Mouse (Mus musculus) frontal cortex, adult (tissue): Measurements from ENCODE around the gene Tbc1d16.

Source experiments
- ATAC-seq: cut with Nextera tagmentation; 2 replicates; pipeline ENCODE4 v1.9.2; 2017; ENCODE audit warnings: mild to moderate bottlenecking, moderate library complexity, mixed read lengths; ENCODE audit not compliant: low TSS enrichment

Tbc1d16 gene

DNA sequence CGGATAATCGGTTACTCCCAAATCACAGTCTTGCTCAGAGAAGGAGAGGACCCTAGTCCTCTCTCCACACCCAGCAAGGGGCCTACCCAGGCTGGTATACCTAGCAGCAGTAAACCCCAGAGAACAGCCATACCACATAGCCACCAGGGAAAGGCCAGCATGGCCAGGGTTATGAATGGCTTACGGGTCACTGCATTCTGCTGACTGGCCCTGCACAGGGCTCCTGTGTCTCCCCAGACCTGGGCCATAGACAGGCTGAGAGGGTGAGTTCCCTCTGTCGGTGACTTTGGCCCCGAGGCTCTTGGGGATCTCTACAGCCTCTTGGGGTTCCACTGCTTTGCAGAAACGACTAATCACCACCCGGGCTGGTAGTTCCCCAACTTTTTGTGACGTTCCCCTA is 50.0 kb downstream of the Tbc1d16 start:
- ATAC-seq: no peak

DNA sequence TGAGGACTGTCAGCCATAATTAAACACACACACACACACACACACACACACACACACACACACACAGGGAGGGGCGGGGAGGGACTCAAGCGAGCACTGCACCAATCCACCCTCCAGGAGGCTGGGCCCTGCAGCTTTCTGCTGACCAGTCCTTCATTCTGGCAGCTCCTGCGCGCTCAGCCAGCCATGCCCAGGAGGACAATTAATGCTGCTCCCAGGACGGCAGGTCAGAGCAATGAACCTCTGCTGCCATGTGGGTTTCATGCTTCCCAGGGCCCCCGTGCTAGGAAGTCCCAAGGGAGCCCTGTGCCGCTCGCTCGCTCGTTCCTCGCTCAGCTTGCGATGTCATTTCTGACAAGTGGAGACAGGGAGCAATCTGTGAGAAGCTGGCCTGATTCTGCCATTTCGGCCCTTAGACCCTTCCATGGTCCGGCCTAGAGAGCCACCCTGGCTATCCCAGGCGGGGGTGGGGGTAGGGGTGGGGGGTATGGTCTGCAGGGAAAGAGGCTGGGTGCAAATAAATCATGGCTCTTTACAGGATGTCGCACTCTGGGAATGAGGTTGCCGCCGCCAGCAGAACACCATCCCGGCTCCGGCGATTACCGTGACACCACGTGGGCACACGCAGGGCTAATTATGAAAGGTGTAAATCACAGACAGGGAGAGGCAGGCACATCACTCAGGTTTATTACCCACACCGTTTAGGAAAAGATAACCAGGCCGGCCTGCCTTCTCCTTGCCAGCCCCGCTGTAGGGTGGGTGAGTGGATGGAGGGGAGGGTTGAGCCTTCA is 51.7 kb downstream of the Tbc1d16 start:
- ATAC-seq: no peak

- ATAC-seq: no peak
Observed at GRCm38 (mm10) chr11:119171588-119171987, 56.7 kb downstream of the Tbc1d16 start.

DNA sequence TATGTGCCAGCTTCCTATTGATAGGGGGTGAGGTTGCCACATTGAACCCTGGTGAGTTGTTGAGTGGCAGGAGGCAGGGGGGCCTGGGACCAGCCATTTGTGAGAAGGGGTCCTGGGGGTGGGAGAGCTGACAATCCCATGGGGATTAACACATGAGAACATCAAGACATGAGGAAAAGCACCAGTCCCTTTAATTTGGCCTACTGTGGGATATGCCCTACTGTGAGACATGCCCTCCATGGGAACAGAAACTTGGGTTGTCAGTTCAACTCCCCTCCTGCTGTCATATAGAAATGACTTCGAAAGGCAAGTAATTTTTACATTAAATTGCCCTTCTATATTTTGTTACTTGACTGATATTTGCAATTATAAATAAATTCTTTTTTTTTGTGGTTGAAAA is 59.4 kb downstream of the Tbc1d16 start:
- no peak for ATAC-seq

DNA sequence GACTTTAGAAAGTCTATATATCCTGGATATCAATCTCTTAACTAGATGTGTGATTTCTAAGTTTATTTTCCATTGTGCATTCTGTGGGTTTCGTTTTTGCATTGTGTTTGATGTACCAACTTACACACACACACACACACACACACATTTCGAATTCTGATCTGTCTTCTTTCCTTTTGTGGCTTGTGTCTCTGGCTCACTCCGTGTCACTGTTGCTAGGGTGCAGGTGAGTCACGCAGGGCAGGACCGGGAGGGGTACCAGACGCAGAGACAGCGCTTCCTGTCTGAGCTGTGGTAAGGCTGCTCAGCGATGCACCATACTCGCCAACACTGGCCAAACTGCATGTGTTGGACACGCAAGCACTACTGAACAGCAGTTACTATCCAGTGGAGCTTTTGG is 62.3 kb downstream of the Tbc1d16 start:
- ATAC-seq: no peak

GRCm38 (mm10) chr11:119164375-119164774 is 63.9 kb downstream of the Tbc1d16 start:
- no peak for ATAC-seq

- ATAC-seq: no peak
Observed at GRCm38 (mm10) chr11:119163734-119163992, 64.6 kb downstream of the Tbc1d16 start.

DNA sequence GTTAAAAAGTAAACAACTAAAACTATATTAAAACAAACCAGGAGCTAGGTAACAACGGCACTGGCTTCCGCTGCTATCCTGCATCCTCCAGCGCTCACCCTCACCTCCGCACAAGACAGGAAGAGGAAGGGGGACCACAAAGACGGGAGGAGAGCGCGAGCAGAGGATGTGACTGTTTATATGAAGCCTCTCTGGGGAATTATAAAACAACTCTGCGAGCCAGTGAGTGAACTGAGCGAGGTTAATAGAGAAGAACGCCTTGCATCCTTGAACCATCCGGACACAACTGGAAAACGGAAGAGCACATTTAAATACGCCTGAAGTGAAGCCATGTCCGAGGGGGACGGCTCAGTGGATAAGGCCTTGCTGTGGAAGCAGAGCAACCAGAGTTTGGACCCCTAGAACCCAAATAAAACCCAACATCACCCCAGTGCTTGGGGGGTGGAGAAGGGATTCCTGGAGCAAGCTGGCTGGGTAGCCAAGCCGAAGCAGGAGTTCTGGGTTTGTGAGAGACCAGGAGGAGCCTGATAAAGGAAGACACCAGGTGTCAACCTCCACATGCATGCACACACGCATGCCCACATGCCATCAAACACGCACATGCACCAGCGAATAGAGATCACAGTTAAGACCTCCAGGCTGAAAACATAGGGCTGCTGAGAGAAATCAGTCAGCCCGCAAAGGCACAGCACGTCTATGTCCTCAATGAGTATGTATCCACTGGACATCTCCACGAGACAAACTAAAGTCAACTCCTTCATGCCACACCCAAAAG is 65.2 kb downstream of the Tbc1d16 start:
- no peak for ATAC-seq

- no peak for ATAC-seq
Observed at GRCm38 (mm10) chr11:119161665-119162064, 66.6 kb downstream of the Tbc1d16 start.

GRCm38 (mm10) chr11:119160050-119160449 is 68.2 kb downstream of the Tbc1d16 start:
- ATAC-seq: no peak

DNA sequence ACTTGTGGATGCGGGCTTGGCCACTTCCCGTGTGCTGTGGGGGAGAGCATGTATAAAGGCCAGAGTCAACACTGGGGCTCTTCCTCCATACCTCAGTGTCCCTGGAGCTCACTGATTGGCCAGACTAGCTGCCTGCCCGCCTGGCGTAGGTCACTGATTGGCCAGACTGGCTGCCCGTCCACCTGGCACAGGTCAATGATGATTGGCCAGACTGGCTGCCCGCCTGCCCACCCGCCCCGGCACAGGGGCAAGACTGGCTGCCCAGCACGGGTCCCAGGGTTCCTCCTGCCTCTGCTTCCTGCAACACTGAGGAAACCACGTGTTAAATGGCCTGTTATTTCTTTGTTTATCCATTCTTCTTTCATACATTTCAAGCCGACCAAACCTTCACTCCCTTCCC is 68.8 kb downstream of the Tbc1d16 start:
- ATAC-seq: no peak

DNA sequence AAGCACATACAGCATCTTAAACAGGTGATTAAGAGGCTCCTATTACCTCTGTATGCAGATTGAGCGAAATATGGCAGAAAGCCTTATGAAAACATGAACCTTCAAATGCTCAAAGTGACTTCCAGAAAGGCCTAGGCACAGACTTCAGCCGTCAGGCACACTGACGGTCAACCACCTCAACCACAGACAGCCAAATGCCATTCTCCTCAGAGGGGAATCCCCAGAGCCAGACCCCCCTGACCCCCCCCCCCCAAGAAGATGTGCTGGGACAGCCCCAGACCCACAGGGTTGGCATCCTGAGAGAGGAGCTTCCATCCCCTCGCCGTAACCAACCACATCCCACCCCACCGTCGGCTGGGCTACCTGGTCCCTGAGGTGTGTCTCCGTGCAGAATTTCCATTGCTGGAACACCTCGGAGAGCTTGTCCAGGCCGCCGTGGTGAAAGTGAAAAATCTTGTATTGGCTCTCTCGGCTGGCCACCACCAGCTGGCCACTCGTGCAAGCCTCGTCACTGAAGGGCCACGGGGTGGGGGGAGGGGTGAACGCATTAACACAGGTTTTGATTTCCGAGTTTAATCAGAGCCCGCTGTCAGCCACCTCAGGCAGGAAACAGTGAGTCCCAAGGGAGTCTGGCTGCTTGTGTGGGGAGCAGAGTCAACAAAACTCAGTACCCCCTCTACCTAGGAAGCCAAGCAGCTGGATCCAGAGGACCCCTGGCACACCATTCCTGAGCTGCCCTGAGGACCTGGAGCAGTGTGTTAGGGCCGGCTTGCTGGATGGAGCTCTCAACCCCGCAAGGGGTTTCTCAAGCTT is 70.7 kb downstream of the Tbc1d16 start:
- no peak for ATAC-seq

- ATAC-seq: no peak
Observed at GRCm38 (mm10) chr11:119156481-119157254, 71.6 kb downstream of the Tbc1d16 start.

GRCm38 (mm10) chr11:119155638-119156480 is 72.4 kb downstream of the Tbc1d16 start:
- no peak for ATAC-seq

DNA sequence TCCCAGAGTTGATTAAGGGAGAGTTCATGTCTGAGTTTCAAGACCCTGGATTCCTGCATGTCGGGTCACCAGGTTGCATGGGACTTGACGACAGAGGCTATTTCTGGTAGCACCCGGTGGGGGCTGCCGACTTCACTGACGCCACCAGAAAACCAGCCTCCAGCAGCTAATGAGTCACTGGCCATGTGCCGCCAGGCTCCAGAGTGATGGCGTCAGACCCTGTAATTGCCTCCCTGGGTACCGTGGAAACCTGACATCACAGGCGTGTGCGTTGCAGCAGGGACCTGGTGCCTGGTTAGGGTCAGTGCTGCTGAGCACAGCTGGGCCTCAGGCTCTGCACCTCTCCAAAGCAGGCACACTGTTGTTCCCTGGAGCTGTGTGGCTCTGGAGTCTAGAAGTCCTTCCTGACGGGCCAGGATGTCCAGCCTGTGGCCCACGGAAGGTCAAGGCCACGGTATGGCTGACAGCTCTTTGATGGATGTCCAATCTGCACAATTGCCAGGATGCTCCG is 75.9 kb downstream of the Tbc1d16 start:
- ATAC-seq: no peak

GRCm38 (mm10) chr11:119151073-119151607 is 77.2 kb downstream of the Tbc1d16 start:
- ATAC-seq: no peak

GRCm38 (mm10) chr11:119150442-119150841 is 77.9 kb downstream of the Tbc1d16 start:
- no peak for ATAC-seq

DNA sequence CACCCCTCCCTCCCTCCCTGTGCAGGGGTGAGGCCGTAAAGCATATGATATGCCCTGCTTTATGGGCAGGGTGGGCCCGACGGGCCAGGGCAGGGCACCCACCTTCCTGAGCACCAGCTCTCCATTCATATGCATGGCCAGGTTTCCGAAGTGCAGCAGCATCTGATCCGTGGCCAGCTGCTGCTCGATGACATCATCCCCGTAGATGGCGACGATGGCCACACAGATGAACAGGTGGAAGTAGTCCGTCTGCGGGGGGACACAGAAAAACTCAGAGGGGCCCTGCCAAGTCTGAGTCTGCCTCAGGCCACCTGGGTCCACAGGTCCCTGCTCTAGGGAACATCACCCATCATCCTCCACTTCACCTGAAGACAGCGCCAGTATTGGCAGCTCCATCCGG is 79.5 kb downstream of the Tbc1d16 start:
- ATAC-seq: no peak

GRCm38 (mm10) chr11:119147153-119147552 is 81.1 kb downstream of the Tbc1d16 start:
- no peak for ATAC-seq

- no peak for ATAC-seq
Observed at GRCm38 (mm10) chr11:119146140-119146539, 82.2 kb downstream of the Tbc1d16 start.
